Mouse (Mus musculus): ENCODE data around the gene Atp6v0e2. TPM values are rescaled to one million over a fixed set of nuclear protein-coding genes. Genes with fewer than 3 reads are reported as not detected.

Atp6v0e2 gene
- 19.8 and 24.1 TPM in 2 replicates for polyA plus RNA-seq (2014; fragmentation: Nextera tagmentation; extraction: Ambion mirVana)

GRCm38 (mm10) chr6:48537105-48537954, at the start of gene Atp6v0e2:
Atp6v0e2 (plus strand) TSS chr6:48537615.
- H3K4me1 ChIP-seq (ENCODE audit: control insufficient read depth, insufficient read depth, low read length) = no peaks in the 10 kb centered on the region
- peak within 1 kb of the TSS; percentile 61 for H3K9ac ChIP-seq (ENCODE audit: low read depth, low read length)
- H3K36me3 ChIP-seq (ENCODE audit: control insufficient read depth, insufficient read depth, low read length) = no peaks in the 10 kb centered on the region
- H3K4me2 ChIP-seq = peak within 1 kb of the TSS; percentile 73
- 8% methylated on average over 38 of the region's 38 CpGs for WGBS (ENCODE audit: insufficient replicate concordance)
- H3K4me3 ChIP-seq (ENCODE audit: low read depth, low read length) = peak within 1 kb of the TSS; percentile 44
- H3K9me3 ChIP-seq (replicated peaks; ENCODE audit: control insufficient read depth, low read length) = no peaks in the 10 kb centered on the region
- no peak; the same call in 1 of the 2 replicates for ATAC-seq (replicated peaks; ENCODE audit: insufficient number of reproducible peaks, low FRiP score, low TSS enrichment)
- no peaks in the 10 kb centered on the region for H3K27me3 ChIP-seq (ENCODE audit: control insufficient read depth, insufficient read depth, low read length)
- H3K27ac ChIP-seq (ENCODE audit: low read depth, low read length) = no peak within 1 kb of the TSS

- H3K9me3 ChIP-seq (replicated peaks; ENCODE audit: control insufficient read depth, low read length) = no peaks in the 10 kb centered on the region
- peaks cover 14% of the 10 kb centered on the region for H3K4me1 ChIP-seq (ENCODE audit: control insufficient read depth, insufficient read depth, low read length)
- H3K4me2 ChIP-seq = peak overlapping the region; percentile 63
- peak overlapping the region; percentile 46; the same call in 1 of the 2 replicates for H3K27ac ChIP-seq (ENCODE audit: low read depth, low read length)
- H3K4me3 ChIP-seq (ENCODE audit: low read depth, low read length) = peak overlapping the region; percentile 21
- ATAC-seq (replicated peaks; ENCODE audit: insufficient number of reproducible peaks, low FRiP score, low TSS enrichment) = peak; percentile 52
- 11% methylated on average over 16 of the region's 25 CpGs for WGBS (ENCODE audit: insufficient replicate concordance)
- no peaks in the 10 kb centered on the region for H3K36me3 ChIP-seq (ENCODE audit: control insufficient read depth, insufficient read depth, low read length)
- peak overlapping the region; percentile 64 for H3K9ac ChIP-seq (ENCODE audit: low read depth, low read length)
- peaks cover 13% of the 10 kb centered on the region for H3K27me3 ChIP-seq (ENCODE audit: control insufficient read depth, insufficient read depth, low read length)
Measured at GRCm38 (mm10) chr6:48487747-48488725, 49.4 kb upstream of the Atp6v0e2 start.

- H3K4me2 ChIP-seq = no peak overlapping the region
- H3K9ac ChIP-seq (ENCODE audit: low read depth, low read length) = no peak overlapping the region
- H3K27ac ChIP-seq (ENCODE audit: low read depth, low read length) = no peak overlapping the region
- peaks cover 10% of the 10 kb centered on the region for H3K27me3 ChIP-seq (ENCODE audit: control insufficient read depth, insufficient read depth, low read length)
- no peaks in the 10 kb centered on the region for H3K9me3 ChIP-seq (replicated peaks; ENCODE audit: control insufficient read depth, low read length)
- H3K36me3 ChIP-seq (ENCODE audit: control insufficient read depth, insufficient read depth, low read length) = no peaks in the 10 kb centered on the region
- no peak overlapping the region for H3K4me3 ChIP-seq (ENCODE audit: low read depth, low read length)
- no peak for ATAC-seq (replicated peaks; ENCODE audit: insufficient number of reproducible peaks, low FRiP score, low TSS enrichment)
- 88% methylated on average over 3 of the region's 3 CpGs for WGBS (ENCODE audit: insufficient replicate concordance)
- H3K4me1 ChIP-seq (ENCODE audit: control insufficient read depth, insufficient read depth, low read length) = peaks cover 14% of the 10 kb centered on the region
Measured at GRCm38 (mm10) chr6:48489741-48490140, 47.7 kb upstream of the Atp6v0e2 start.

- Histone ChIP-seq H3K4me3 (ENCODE audit: low read depth, low read length) (no peak overlapping the region), H3K4me2 (no peak overlapping the region), H3K27ac (ENCODE audit: low read depth, low read length) (no peak overlapping the region), H3K9ac (ENCODE audit: low read depth, low read length) (no peak overlapping the region), H3K36me3 (ENCODE audit: control insufficient read depth, insufficient read depth, low read length) (no peaks in the 10 kb centered on the region), H3K4me1 (ENCODE audit: control insufficient read depth, insufficient read depth, low read length) (peaks cover 14% of the 10 kb centered on the region), H3K27me3 (ENCODE audit: control insufficient read depth, insufficient read depth, low read length) (peaks cover 6% of the 10 kb centered on the region; the same call in 1 of the 2 replicates), H3K9me3 (replicated peaks; ENCODE audit: control insufficient read depth, low read length) (no peaks in the 10 kb centered on the region)
- WGBS (ENCODE audit: insufficient replicate concordance) = 53% methylated on average over 9 of the region's 9 CpGs
- ATAC-seq (replicated peaks; ENCODE audit: insufficient number of reproducible peaks, low FRiP score, low TSS enrichment) = no peak
Measured at GRCm38 (mm10) chr6:48491361-48491760, 46.1 kb upstream of the Atp6v0e2 start.

- no peak for ATAC-seq (replicated peaks; ENCODE audit: insufficient number of reproducible peaks, low FRiP score, low TSS enrichment)
- no peak overlapping the region for H3K9ac ChIP-seq (ENCODE audit: low read depth, low read length)
- no peak overlapping the region for H3K27ac ChIP-seq (ENCODE audit: low read depth, low read length)
- no peak overlapping the region for H3K4me3 ChIP-seq (ENCODE audit: low read depth, low read length)
- no peak overlapping the region for H3K4me2 ChIP-seq
- WGBS (ENCODE audit: insufficient replicate concordance) = 30% methylated on average over 8 of the region's 8 CpGs
- H3K36me3 ChIP-seq (ENCODE audit: control insufficient read depth, insufficient read depth, low read length) = no peaks in the 10 kb centered on the region
- H3K27me3 ChIP-seq (ENCODE audit: control insufficient read depth, insufficient read depth, low read length) = peaks cover 6% of the 10 kb centered on the region; the same call in 1 of the 2 replicates
- H3K9me3 ChIP-seq (replicated peaks; ENCODE audit: control insufficient read depth, low read length) = no peaks in the 10 kb centered on the region
- peaks cover 5% of the 10 kb centered on the region; the same call in 1 of the 2 replicates for H3K4me1 ChIP-seq (ENCODE audit: control insufficient read depth, insufficient read depth, low read length)
Measured at GRCm38 (mm10) chr6:48493136-48493730, 44.2 kb upstream of the Atp6v0e2 start.

- Histone ChIP-seq H3K27ac (ENCODE audit: low read depth, low read length) (no peak overlapping the region), H3K9ac (ENCODE audit: low read depth, low read length) (no peak overlapping the region), H3K9me3 (replicated peaks; ENCODE audit: control insufficient read depth, low read length) (no peaks in the 10 kb centered on the region), H3K36me3 (ENCODE audit: control insufficient read depth, insufficient read depth, low read length) (no peaks in the 10 kb centered on the region), H3K4me3 (ENCODE audit: low read depth, low read length) (no peak overlapping the region), H3K27me3 (ENCODE audit: control insufficient read depth, insufficient read depth, low read length) (peaks cover 3% of the 10 kb centered on the region; the same call in 1 of the 2 replicates), H3K4me1 (ENCODE audit: control insufficient read depth, insufficient read depth, low read length) (no peaks in the 10 kb centered on the region), H3K4me2 (no peak overlapping the region)
- no peak for ATAC-seq (replicated peaks; ENCODE audit: insufficient number of reproducible peaks, low FRiP score, low TSS enrichment)
- WGBS (ENCODE audit: insufficient replicate concordance) = 80% methylated on average over 4 of the region's 4 CpGs
Measured at GRCm38 (mm10) chr6:48497521-48497920, 39.9 kb upstream of the Atp6v0e2 start.

- peak overlapping the region; percentile 72 for H3K4me3 ChIP-seq (ENCODE audit: low read depth, low read length)
- peak; percentile 21; the same call in 1 of the 2 replicates for ATAC-seq (replicated peaks; ENCODE audit: insufficient number of reproducible peaks, low FRiP score, low TSS enrichment)
- WGBS (ENCODE audit: insufficient replicate concordance) = 7% methylated on average over 2 of the region's 2 CpGs
- H3K36me3 ChIP-seq (ENCODE audit: control insufficient read depth, insufficient read depth, low read length) = no peaks in the 10 kb centered on the region; the same call in 1 of the 2 replicates
- no peaks in the 10 kb centered on the region for H3K27me3 ChIP-seq (ENCODE audit: control insufficient read depth, insufficient read depth, low read length)
- peak overlapping the region; percentile 71 for H3K4me2 ChIP-seq
- peaks cover 5% of the 10 kb centered on the region; the same call in 1 of the 2 replicates for H3K4me1 ChIP-seq (ENCODE audit: control insufficient read depth, insufficient read depth, low read length)
- no peaks in the 10 kb centered on the region for H3K9me3 ChIP-seq (replicated peaks; ENCODE audit: control insufficient read depth, low read length)
- H3K27ac ChIP-seq (ENCODE audit: low read depth, low read length) = no peak overlapping the region
- H3K9ac ChIP-seq (ENCODE audit: low read depth, low read length) = no peak overlapping the region
Measured at GRCm38 (mm10) chr6:48503847-48504240, 33.6 kb upstream of the Atp6v0e2 start.
